Mouse (Mus musculus): ENCODE data around the gene Ugt1a9. TPM values are rescaled to one million over a fixed set of nuclear protein-coding genes. Genes with fewer than 3 reads are reported as not detected.
"Not testable (repeated sequence)": the region's sequence is repeated elsewhere in the genome, so short reads cannot be mapped to it uniquely, and the experiment has no call there.

The Ugt1a9 gene
- total and polyA plus RNA-seq, 2 experiments from 2014 or later, result not detected

- H3K36me3 ChIP-seq (replicated peaks; ENCODE audit: control insufficient read depth, insufficient read depth, low read length); ATAC-seq (ENCODE audit: insufficient read depth, low read depth); H3K9ac ChIP-seq (replicated peaks; ENCODE audit: low read depth, low read length); H3K27me3 ChIP-seq (ENCODE audit: control insufficient read depth, insufficient read depth, low read length); H3K4me3 ChIP-seq (ENCODE audit: low read depth, low read length); H3K4me2 ChIP-seq (ENCODE audit: low read depth, low read length); DNase-seq (ENCODE audit: low spot score); H3K4me1 ChIP-seq (ENCODE audit: control insufficient read depth, insufficient read depth); H3K27ac ChIP-seq (ENCODE audit: low read depth); H3K9me3 ChIP-seq (replicated peaks; ENCODE audit: control insufficient read depth, low read length): not testable (repeated sequence)
- WGBS, result 76% methylated on average over 2 of the region's 2 CpGs
- peak; percentile 42 for TF ChIP-seq CTCF (IDR thresholded peaks at IDR 0.05; ENCODE audit: low read depth)
These were observed 79.5 kb downstream of the Ugt1a9 start for GRCm38 (mm10) chr1:88150133-88150532.

- Histone ChIP-seq H3K9me3 (replicated peaks; ENCODE audit: control insufficient read depth, low read length) (no peaks in the 10 kb centered on the region), H3K4me1 (ENCODE audit: control insufficient read depth, insufficient read depth) (no peaks in the 10 kb centered on the region), H3K4me2 (ENCODE audit: low read depth, low read length) (no peak overlapping the region), H3K27me3 (ENCODE audit: control insufficient read depth, insufficient read depth, low read length) (no peaks in the 10 kb centered on the region), H3K9ac (replicated peaks; ENCODE audit: low read depth, low read length) (no peak overlapping the region), H3K4me3 (ENCODE audit: low read depth, low read length) (no peak overlapping the region), H3K27ac (ENCODE audit: low read depth) (no peak overlapping the region), H3K36me3 (replicated peaks; ENCODE audit: control insufficient read depth, insufficient read depth, low read length) (no peaks in the 10 kb centered on the region)
- ATAC-seq (ENCODE audit: insufficient read depth, low read depth) (no peak), DNase-seq (ENCODE audit: low spot score) (no peak)
- WGBS, result 58% methylated on average over 2 of the region's 2 CpGs
- TF ChIP-seq EP300 (IDR thresholded peaks at IDR 0.05; ENCODE audit: low read depth) (no peak), CTCF (IDR thresholded peaks at IDR 0.05; ENCODE audit: low read depth) (no peak)
These were observed 87.8 kb downstream of the Ugt1a9 start for GRCm38 (mm10) chr1:88158430-88158829.

DNA sequence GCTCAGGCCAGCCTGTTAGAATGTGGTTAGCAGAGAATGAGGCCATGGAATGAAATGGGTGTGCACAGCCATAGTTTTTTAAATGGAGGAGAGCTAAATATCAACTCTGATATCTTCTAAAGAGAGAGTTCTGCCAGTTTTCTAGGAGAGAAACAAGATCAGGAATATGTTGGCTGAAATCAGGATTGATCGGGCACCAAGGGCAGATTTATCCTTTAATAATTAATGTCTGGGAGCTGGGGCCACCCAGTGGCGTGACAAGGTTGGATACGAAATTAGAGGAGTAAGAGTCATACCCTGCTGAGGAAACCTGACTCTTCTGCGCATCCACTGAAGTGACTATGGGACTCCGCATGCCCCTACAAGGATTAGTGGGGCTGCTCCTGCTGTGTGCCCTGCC, 95.1 kb downstream of the Ugt1a9 start, which contains the start of gene Ugt1a5:
Gene Ugt1a5, plus strand, starts transcription at position 302 of the 400 bp plus-strand sequence.
- H3K4me2 ChIP-seq (ENCODE audit: low read depth, low read length), result no peak within 1 kb of the TSS
- no peaks in the 10 kb centered on the region for H3K4me1 ChIP-seq (ENCODE audit: control insufficient read depth, insufficient read depth)
- no peak within 1 kb of the TSS for H3K27ac ChIP-seq (ENCODE audit: low read depth)
- H3K27me3 ChIP-seq (ENCODE audit: control insufficient read depth, insufficient read depth, low read length), result no peaks in the 10 kb centered on the region
- H3K9me3 ChIP-seq (replicated peaks; ENCODE audit: control insufficient read depth, low read length), result no peaks in the 10 kb centered on the region
- ATAC-seq (ENCODE audit: insufficient read depth, low read depth) (no peak), DNase-seq (ENCODE audit: low spot score) (no peak)
- 70% methylated on average over 5 of the region's 5 CpGs for WGBS
- no peak within 1 kb of the TSS for H3K9ac ChIP-seq (replicated peaks; ENCODE audit: low read depth, low read length)
- no peak within 1 kb of the TSS for H3K4me3 ChIP-seq (ENCODE audit: low read depth, low read length)
- TF ChIP-seq CTCF (IDR thresholded peaks at IDR 0.05; ENCODE audit: low read depth), result no peak
- no peak for TF ChIP-seq EP300 (IDR thresholded peaks at IDR 0.05; ENCODE audit: low read depth)
- H3K36me3 ChIP-seq (replicated peaks; ENCODE audit: control insufficient read depth, insufficient read depth, low read length), result no peaks in the 10 kb centered on the region

GRCm38 (mm10) chr1:88172190-88172589, 101.6 kb downstream of the Ugt1a9 start:
- H3K27ac ChIP-seq (ENCODE audit: low read depth); H3K27me3 ChIP-seq (ENCODE audit: control insufficient read depth, insufficient read depth, low read length); ATAC-seq (ENCODE audit: insufficient read depth, low read depth); H3K9ac ChIP-seq (replicated peaks; ENCODE audit: low read depth, low read length); H3K9me3 ChIP-seq (replicated peaks; ENCODE audit: control insufficient read depth, low read length); H3K36me3 ChIP-seq (replicated peaks; ENCODE audit: control insufficient read depth, insufficient read depth, low read length); H3K4me2 ChIP-seq (ENCODE audit: low read depth, low read length); H3K4me3 ChIP-seq (ENCODE audit: low read depth, low read length); DNase-seq (ENCODE audit: low spot score); H3K4me1 ChIP-seq (ENCODE audit: control insufficient read depth, insufficient read depth): not testable (repeated sequence)
- 80% methylated on average over 5 of the region's 7 CpGs for WGBS

- ATAC-seq (ENCODE audit: insufficient read depth, low read depth) (no peak), DNase-seq (ENCODE audit: low spot score) (no peak)
- no peaks in the 10 kb centered on the region for H3K4me1 ChIP-seq (ENCODE audit: control insufficient read depth, insufficient read depth)
- H3K9me3 ChIP-seq (replicated peaks; ENCODE audit: control insufficient read depth, low read length), result 0 out of 2 replicates have a peak, but pooled peaks cover 9% of the 10 kb centered on the region
- 83% methylated on average over 1 of the region's 1 CpGs for WGBS
- no peak overlapping the region for H3K9ac ChIP-seq (replicated peaks; ENCODE audit: low read depth, low read length)
- no peak overlapping the region for H3K4me3 ChIP-seq (ENCODE audit: low read depth, low read length)
- H3K27me3 ChIP-seq (ENCODE audit: control insufficient read depth, insufficient read depth, low read length), result no peaks in the 10 kb centered on the region
- H3K27ac ChIP-seq (ENCODE audit: low read depth), result no peak overlapping the region
- H3K36me3 ChIP-seq (replicated peaks; ENCODE audit: control insufficient read depth, insufficient read depth, low read length), result no peaks in the 10 kb centered on the region
- no peak for TF ChIP-seq CTCF (IDR thresholded peaks at IDR 0.05; ENCODE audit: low read depth)
- no peak for TF ChIP-seq EP300 (IDR thresholded peaks at IDR 0.05; ENCODE audit: low read depth)
- H3K4me2 ChIP-seq (ENCODE audit: low read depth, low read length), result no peak overlapping the region
These were observed 109.1 kb downstream of the Ugt1a9 start for GRCm38 (mm10) chr1:88179657-88180056.

DNA sequence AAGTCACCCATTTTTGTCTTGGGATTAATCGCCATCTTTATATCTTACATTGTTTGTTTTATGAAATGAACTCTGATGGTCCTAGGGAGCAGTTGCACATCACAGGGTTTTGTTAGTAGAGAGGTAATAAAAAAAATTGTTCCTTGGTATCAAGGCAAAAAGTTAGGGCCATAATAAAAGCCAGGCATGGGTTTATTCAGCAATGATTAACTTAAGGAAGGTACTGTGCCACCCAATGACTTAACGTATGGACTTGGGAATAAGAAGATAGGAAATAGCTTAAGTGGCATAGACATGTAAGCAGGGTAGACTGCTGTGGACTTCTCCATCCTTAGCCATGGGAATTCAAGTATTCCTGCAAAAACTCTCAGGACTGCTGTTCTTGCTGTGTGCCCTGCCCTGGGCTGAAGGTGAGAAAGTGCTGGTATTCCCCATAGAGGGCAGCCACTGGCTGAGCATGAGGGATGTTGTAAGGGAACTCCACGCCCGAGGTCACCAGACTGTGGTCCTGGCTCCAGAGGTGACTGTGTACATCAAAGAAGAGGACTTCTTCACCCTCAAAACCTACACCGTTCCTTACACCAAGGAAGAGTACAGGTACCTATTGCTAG, 115.8 kb downstream of the Ugt1a9 start:
- no peaks in the 10 kb centered on the region for H3K36me3 ChIP-seq (replicated peaks; ENCODE audit: control insufficient read depth, insufficient read depth, low read length)
- no peak for ATAC-seq (ENCODE audit: insufficient read depth, low read depth)
- 71% methylated on average over 5 of the region's 5 CpGs for WGBS
- no peak overlapping the region for H3K9ac ChIP-seq (replicated peaks; ENCODE audit: low read depth, low read length)
- no peaks in the 10 kb centered on the region for H3K4me1 ChIP-seq (ENCODE audit: control insufficient read depth, insufficient read depth)
- no peak overlapping the region for H3K4me3 ChIP-seq (ENCODE audit: low read depth, low read length)
- DNase-seq (ENCODE audit: low spot score), result no peak
- no peak overlapping the region for H3K4me2 ChIP-seq (ENCODE audit: low read depth, low read length)
- no peaks in the 10 kb centered on the region for H3K27me3 ChIP-seq (ENCODE audit: control insufficient read depth, insufficient read depth, low read length)
- H3K9me3 ChIP-seq (replicated peaks; ENCODE audit: control insufficient read depth, low read length), result no peaks in the 10 kb centered on the region
- H3K27ac ChIP-seq (ENCODE audit: low read depth), result no peak overlapping the region
- TF ChIP-seq EP300 (IDR thresholded peaks at IDR 0.05; ENCODE audit: low read depth) (no peak), CTCF (IDR thresholded peaks at IDR 0.05; ENCODE audit: low read depth) (no peak)
